Mouse (Mus musculus): ENCODE data around the gene Shmt1.
A peak's percentile ranks its signal among the peaks of the same experiment; 100 is the strongest.

Shmt1 gene

GRCm38 (mm10) chr11:60796342-60796741 is 15.2 kb downstream of the Shmt1 start:
- no peak for DNase-seq (ENCODE audit: low spot score in 2 of 2)

- DNase-seq (ENCODE audit: low spot score in 2 of 2) = no peak
Observed at GRCm38 (mm10) chr11:60790472-60790871, 21.0 kb downstream of the Shmt1 start.

GRCm38 (mm10) chr11:60787595-60787994 is 23.9 kb downstream of the Shmt1 start:
- DNase-seq (ENCODE audit: low spot score in 2 of 2) = no peak

DNA sequence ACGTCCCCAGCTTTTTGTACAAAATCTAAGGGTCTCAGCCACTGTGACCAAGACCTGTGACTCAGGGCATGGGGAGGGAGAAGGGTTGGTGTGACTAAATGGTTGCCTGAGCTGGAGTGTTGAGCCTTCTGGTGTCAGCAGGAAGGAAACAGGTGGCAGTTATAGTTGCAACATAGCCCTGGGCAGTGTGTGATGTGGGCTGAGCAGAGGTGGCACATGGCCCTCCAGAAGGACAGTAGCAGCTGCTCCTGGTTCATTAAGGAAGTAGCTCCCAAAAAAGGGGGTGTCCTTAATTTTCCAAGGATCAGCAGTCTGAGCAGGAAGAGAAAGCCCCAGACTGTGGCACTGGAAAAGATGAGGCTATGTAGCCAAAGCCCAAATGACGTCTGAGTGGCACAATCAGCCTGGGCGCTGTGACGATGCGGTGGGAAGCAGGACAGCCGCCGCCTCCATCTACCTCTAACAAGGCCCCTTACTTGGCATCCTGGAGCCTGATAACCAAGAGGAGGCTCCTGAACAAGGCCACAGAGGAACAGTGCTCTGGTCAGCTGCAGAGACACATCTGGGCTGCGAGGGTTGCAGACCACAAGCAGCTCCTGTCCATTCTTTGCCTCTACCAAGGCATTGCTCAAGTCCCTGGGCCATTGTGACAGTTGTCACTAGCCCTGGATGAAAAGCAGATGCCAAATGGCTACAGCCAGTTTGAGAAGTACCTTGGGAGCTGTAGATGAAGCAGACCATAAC is 27.2 kb downstream of the Shmt1 start:
- no peak for DNase-seq (ENCODE audit: low spot score in 2 of 2)

DNA sequence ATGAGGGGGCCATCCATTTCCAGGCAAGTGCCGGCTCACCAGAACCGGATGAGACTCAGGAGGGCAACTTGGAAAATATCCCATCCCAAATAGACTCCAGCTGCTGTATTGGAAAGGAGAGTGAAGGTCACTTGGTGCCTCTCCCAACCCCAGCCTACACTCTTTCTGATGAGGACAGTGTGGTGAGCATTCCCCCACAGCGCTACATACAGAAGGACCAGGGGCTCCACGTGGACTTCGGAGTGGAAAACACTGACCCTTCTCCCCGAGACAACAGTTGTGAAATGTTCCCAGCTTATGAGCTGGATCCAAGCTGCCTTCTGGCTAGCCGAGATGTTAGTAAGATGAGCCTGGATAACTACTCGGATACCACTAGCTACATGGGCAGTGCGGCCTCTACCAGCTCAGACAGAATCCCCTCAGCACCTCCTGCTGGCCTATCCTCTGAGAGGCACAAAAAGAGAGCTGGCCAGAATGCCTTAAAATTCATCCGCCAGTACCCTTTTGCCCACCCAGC is 31.8 kb downstream of the Shmt1 start:
- no peak for DNase-seq (ENCODE audit: low spot score in 2 of 2)

- no peak for DNase-seq (ENCODE audit: low spot score in 2 of 2)
Observed at GRCm38 (mm10) chr11:60777801-60778370, 33.6 kb downstream of the Shmt1 start.

DNA sequence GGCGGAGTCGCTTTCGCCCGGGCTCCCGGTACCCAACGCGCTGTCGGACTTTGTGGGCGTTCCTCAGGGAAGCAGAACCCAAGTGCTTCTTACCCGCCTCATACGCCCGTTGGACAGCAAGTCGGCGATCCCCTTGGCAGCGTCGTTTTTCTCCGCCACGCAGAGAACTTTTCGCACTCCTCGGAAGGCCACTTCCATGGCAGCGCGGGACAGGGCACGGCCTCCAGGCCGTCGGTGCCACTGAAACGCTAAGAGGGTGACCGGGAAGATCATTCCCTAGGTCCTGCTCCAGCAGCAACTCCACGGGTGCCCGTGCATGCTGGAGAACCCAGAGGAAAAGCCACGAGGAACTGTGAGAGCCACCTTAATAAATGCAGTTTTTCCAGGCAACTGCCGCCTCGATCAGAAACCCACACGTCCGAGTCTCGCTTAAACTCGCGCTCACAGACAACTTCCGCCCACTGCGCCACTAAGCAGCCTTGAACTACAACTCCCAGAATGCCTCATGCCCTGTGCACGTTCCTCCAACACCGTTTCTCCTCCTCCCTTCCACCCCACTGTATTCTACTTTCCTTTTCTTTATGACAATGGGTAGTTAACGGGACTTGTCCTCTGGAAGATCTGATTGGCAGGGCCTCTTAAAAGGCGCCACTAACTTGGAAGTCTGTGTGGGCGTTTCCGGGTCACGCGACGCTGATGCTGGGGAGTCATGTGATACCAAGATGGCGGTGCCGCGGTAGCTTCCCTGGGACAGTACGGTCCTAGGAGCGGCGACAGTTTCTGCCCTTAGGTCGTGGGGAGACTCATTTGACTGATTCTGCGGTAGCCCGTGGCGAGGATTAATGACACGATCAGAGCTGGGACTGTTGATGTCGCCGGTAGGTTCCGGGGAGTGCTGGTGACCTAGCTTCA is 34.4 kb downstream of the Shmt1 start, which contains the start of the genes Top3a and Smcr8:
Gene Top3a (minus strand): TSS at position 537 of the 912 bp plus-strand sequence.
Gene Smcr8 (plus strand): TSS at position 696 of the 912 bp plus-strand sequence.
- DNase-seq (ENCODE audit: low spot score in 2 of 2) = peak; percentile 33 to 74

- no peak for DNase-seq (ENCODE audit: low spot score in 2 of 2)
Observed at GRCm38 (mm10) chr11:60776107-60776828, 35.2 kb downstream of the Shmt1 start.

DNA sequence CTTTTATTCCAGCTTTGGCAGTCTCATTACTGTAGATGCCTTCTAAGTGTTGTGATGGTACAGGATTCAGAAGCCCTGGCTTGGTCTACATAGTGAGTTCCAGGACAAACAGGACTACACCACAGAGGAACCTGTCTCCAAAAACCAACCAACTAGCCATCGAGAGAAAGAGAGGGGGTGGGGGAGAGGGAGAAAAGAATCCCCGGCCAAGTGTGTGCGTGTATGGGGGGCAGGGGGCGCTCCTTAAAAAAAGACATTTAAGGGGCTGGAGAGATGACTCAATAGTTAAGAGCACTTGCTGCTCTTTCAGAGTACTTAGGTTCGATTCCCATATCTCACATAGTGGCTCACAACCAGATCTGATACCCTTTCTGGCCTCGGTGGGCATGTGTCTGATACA is 35.9 kb downstream of the Shmt1 start:
- no peak for DNase-seq (ENCODE audit: low spot score in 2 of 2)

DNA sequence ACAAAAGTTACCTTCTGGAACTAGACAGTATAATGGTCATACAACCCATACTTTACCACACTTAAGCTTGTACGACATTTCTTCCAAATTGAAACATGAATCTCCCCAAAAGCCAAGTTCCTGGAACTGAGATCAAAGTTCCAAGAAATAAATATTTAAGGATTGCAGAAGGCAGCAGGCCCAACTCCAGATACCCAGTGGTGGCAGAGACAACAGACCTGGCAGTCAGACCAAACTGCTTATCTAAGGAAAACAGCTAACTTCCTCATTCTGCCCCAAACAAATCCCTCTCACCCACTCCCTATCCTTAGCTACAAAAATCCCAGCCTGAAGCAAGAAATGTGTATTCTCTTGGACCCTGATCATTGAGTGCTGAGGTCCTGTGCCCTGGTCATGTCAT is 36.7 kb downstream of the Shmt1 start:
- no peak for DNase-seq (ENCODE audit: low spot score in 2 of 2)

DNA sequence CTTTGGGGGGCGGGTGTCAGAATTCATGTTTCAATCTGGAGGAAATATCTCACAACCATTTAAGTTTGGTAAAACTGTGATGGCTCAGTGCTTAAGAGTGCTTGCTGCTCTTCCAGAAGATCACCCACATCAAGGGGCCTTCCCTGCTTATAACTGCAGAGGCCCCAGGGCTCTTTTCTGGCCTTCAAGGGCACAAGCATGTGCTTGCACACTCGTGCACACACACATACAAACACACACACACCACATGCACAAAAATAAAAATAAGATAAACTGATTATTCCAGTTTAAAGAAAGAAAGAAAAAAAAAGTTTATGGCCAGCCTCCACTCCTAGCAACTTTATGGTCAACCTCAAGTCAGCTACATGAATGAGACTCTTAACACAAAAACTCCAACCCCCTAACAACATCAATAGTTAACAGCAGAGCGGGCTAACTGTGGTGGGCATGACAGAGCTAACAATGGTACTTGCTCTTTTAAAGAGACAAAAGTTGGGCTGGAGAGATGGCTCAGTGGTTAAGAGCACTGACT is 37.3 kb downstream of the Shmt1 start:
- DNase-seq (ENCODE audit: low spot score in 2 of 2) = no peak

GRCm38 (mm10) chr11:60772161-60772560 is 39.4 kb downstream of the Shmt1 start:
- DNase-seq (ENCODE audit: low spot score in 2 of 2) = no peak

GRCm38 (mm10) chr11:60770776-60771175 is 40.7 kb downstream of the Shmt1 start:
- DNase-seq (ENCODE audit: low spot score in 2 of 2) = no peak

GRCm38 (mm10) chr11:60769322-60769721 is 42.2 kb downstream of the Shmt1 start:
- no peak for DNase-seq (ENCODE audit: low spot score in 2 of 2)

- no peak for DNase-seq (ENCODE audit: low spot score in 2 of 2)
Observed at GRCm38 (mm10) chr11:60766969-60767368, 44.5 kb downstream of the Shmt1 start.

- DNase-seq (ENCODE audit: low spot score in 2 of 2) = no peak
Observed at GRCm38 (mm10) chr11:60761681-60762080, 49.8 kb downstream of the Shmt1 start.

DNA sequence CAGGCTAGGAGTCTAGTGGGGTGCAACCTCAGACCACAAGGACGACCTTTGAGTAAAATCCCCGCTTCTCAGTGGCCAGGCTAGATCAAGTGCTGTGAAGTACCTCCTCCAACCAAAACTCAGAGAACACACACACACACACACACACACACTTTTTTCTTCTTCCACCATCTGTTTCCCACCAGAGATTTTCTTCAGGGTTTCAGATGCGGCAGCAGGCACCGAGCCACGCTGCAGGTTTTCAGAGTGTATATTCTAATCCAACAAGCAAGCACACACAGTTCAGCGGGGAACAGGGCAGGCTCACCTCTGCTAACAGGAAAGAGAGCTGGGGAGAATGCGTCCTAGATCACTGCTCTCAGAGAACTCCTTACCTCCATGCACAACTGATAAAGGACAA is 55.9 kb downstream of the Shmt1 start:
- DNase-seq (ENCODE audit: low spot score in 2 of 2) = no peak

GRCm38 (mm10) chr11:60740321-60740720 is 71.2 kb downstream of the Shmt1 start:
- no peak for DNase-seq (ENCODE audit: low spot score in 2 of 2)

All from cerebellum, postnatal 4 days (tissue).